Mouse (Mus musculus) embryo, embryonic 11 days (tissue): ENCODE results near the gene Acad12.

ENCODE experiments used
- DNase-seq: peaks from one replicate; pipeline ENCODE4 v3.0.0-alpha.2; 2015

Acad12 gene

GRCm38 (mm10) chr5:121581945-121582344, 36.8 kb downstream of the Acad12 start:
- no peak for DNase-seq

- no peak for DNase-seq
Measured at GRCm38 (mm10) chr5:121576927-121577488, 41.7 kb downstream of the Acad12 start.

DNA sequence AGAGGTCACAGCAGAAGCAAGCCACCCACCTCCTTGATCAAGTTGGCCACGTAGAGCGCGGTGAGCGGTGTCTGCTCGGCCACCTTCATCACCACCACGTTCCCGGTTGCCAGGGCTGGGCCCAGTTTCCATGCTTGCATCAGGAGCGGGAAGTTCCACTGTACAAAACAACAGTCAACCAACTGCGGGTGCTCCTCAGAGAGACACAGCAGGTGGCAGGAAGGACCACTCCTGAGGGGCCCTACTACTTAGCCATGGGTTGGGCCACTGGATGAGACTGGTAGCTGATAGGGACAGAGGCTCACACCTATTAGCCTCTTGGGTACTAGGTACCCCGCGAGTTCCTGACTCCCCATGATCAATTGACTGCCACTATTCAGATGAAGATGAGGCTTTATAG, 42.9 kb downstream of the Acad12 start:
- DNase-seq = no peak

- no peak for DNase-seq
Measured at GRCm38 (mm10) chr5:121574145-121574544, 44.6 kb downstream of the Acad12 start.

DNA sequence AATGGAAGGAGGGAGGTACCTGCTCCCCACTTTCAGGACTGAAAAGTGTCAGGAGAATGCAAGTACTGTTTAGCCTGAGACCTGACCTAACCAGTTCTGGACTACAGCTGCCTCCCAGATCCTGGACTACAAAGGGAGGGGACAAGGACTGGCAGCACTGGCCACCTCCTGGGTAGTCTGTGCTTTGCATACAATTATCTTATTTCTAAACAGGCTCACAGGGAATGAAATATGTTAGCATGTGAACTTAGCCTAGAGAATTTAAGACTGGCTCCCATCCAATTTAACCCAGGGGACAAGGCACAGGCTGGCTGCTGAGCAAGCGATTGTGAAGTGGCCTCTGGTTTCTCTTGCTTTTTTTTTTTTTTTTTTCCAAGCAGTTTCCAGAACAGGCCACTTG, 48.0 kb downstream of the Acad12 start:
- no peak for DNase-seq

GRCm38 (mm10) chr5:121569881-121570420, 48.8 kb downstream of the Acad12 start:
- no peak for DNase-seq

- DNase-seq = no peak
Measured at GRCm38 (mm10) chr5:121566035-121566681, 52.6 kb downstream of the Acad12 start.

GRCm38 (mm10) chr5:121564468-121564895, 54.3 kb downstream of the Acad12 start:
- DNase-seq = peak; percentile 92

DNA sequence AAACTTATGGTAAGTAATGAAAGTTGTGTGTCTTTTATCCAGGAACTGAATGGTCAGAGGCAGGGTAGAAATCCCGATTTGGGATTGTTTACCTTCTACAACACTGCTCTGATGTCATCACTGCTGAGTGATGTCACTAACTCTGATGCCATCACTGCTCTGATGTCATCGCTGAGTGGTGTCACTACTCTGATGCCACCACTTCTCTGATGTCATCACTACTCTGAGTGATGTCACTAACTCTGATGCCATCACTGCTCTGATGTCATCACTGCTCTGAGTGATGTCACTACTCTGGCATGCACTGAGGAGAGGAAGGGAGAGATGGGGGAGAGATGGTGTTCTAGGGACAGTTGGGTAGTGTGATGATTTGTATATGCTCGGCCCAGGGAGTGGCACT, 56.3 kb downstream of the Acad12 start:
- no peak for DNase-seq

GRCm38 (mm10) chr5:121549196-121549595, 69.5 kb downstream of the Acad12 start:
- DNase-seq = no peak

DNA sequence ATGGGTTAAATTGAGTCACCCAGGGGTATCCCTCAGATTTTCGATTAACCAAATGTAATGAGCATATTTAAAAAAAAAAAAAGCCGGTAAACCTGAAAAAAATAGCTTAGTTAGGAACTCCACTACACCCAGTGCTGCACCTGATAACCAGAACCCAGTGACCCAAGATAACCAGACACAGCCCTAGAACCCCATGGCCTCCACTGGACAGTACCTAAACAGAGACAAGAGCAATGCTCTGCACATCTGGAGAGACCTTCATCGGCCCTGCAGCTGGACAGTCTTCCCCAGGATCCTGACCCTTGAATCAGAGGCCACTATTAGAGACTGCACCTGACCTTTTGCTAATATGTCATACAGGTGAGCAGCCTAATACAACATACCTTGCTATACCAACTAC, 71.7 kb downstream of the Acad12 start:
- DNase-seq = no peak
